Mouse (Mus musculus) v-Abl transformed pro-B cells (cell line): Measurements from ENCODE around the gene Mmp15.
"Not testable (repeated sequence)": the region's sequence is repeated elsewhere in the genome, so short reads cannot be mapped to it uniquely, and the experiment has no call there.

Experiments
- in situ Hi-C, 2 experiments: fragments of 400-800 bp; cut with MboI; formaldehyde crosslinking; loops; one replicate each; pipeline ENCODE4 v1.15.1; 2025; ENCODE audit not compliant: unreplicated experiment in 2 of 2

Gene Mmp15

GRCm38 (mm10) chr8:95369581-95370326, 17.7 kb downstream of the Mmp15 start:
- in situ Hi-C loops = no loop called here

- in situ Hi-C loops = no loop called here
Observed at GRCm38 (mm10) chr8:95373389-95374002, 21.4 kb downstream of the Mmp15 start.

- in situ Hi-C loops = no loop called here
Observed at GRCm38 (mm10) chr8:95374429-95374828, 22.4 kb downstream of the Mmp15 start.

- in situ Hi-C loops = no loop called here
Observed at GRCm38 (mm10) chr8:95375374-95375930, 23.4 kb downstream of the Mmp15 start.

- in situ Hi-C loops = no loop called here
Observed at GRCm38 (mm10) chr8:95376309-95376999, 24.4 kb downstream of the Mmp15 start.

- in situ Hi-C loops = no loop called here
Observed at GRCm38 (mm10) chr8:95377101-95377500, 25.0 kb downstream of the Mmp15 start.

GRCm38 (mm10) chr8:95377863-95378291, 25.8 kb downstream of the Mmp15 start:
- in situ Hi-C loops = no loop called here

GRCm38 (mm10) chr8:95378928-95379327, 26.9 kb downstream of the Mmp15 start:
- in situ Hi-C loops = not testable (repeated sequence)

- in situ Hi-C loops = no loop called here
Observed at GRCm38 (mm10) chr8:95380953-95381352, 28.9 kb downstream of the Mmp15 start.

- in situ Hi-C loops = no loop called here
Observed at GRCm38 (mm10) chr8:95381595-95381994, 29.5 kb downstream of the Mmp15 start.

GRCm38 (mm10) chr8:95384501-95384900, 32.4 kb downstream of the Mmp15 start:
- in situ Hi-C loops = no loop called here

- in situ Hi-C loops = no loop called here
Observed at GRCm38 (mm10) chr8:95386037-95386436, 34.0 kb downstream of the Mmp15 start.

- in situ Hi-C loops = no loop called here
Observed at GRCm38 (mm10) chr8:95387221-95387620, 35.2 kb downstream of the Mmp15 start.

GRCm38 (mm10) chr8:95387936-95388335, 35.9 kb downstream of the Mmp15 start:
- in situ Hi-C loops = no loop called here

- in situ Hi-C loops = no loop called here
Observed at GRCm38 (mm10) chr8:95390312-95390711, 38.2 kb downstream of the Mmp15 start.

GRCm38 (mm10) chr8:95391101-95391500, 39.0 kb downstream of the Mmp15 start:
- in situ Hi-C loops = no loop called here

- in situ Hi-C loops = no loop called here
Observed at GRCm38 (mm10) chr8:95392604-95393003, 40.5 kb downstream of the Mmp15 start.

- in situ Hi-C loops = no loop called here
Observed at GRCm38 (mm10) chr8:95395186-95395918, 43.3 kb downstream of the Mmp15 start.

GRCm38 (mm10) chr8:95396752-95397151, 44.7 kb downstream of the Mmp15 start:
- in situ Hi-C loops = no loop called here

- in situ Hi-C loops = no loop called here
Observed at GRCm38 (mm10) chr8:95397201-95397600, 45.1 kb downstream of the Mmp15 start.

GRCm38 (mm10) chr8:95399131-95399530, 47.1 kb downstream of the Mmp15 start:
- in situ Hi-C loops = no loop called here
